Mouse (Mus musculus) layer of hippocampus, adult 2 months (tissue): ENCODE results near the gene Ifrd2. TPM values are rescaled to one million over a fixed set of nuclear protein-coding genes. Genes with fewer than 3 reads are reported as not detected.

Experiments used
- DNase-seq, 2 experiments: peaks; one replicate each; pipeline ENCODE4 v3.0.0; 2022; ENCODE audit warnings: low spot score in 2 of 2
- H3K27ac ChIP-seq: fragments of 200-600 bp; 2 replicates; pipeline ENCODE4 v1.8.1; 2022
- H3K4me3 ChIP-seq: fragments of 200-600 bp; 2 replicates; pipeline ENCODE4 v1.8.1; 2022; ENCODE audit warnings: mild to moderate bottlenecking
- CTCF ChIP-seq: fragments of 200-600 bp; conservative IDR thresholded peaks from 2 replicates; pipeline ENCODE4 v1.8.1; 2022; ENCODE audit warnings: antibody characterized with exemption, mild to moderate bottlenecking, moderate library complexity
- total RNA-seq, 2 experiments: library from RNA; stranded (reverse); gene quantifications; 2 replicates each; pipeline ENCODE4 v1.2.3; 2021

The Ifrd2 gene
- total RNA-seq, 2 experiments from 2014 or later, result 13.7 to 15.2 TPM

GRCm38 (mm10) chr9:107599842-107600241 is 12.4 kb downstream of the Ifrd2 start:
- TF ChIP-seq CTCF, result no peak
- no peak overlapping the region; the same call in 1 of the 2 replicates for H3K4me3 ChIP-seq
- no peak overlapping the region; the same call in 1 of the 2 replicates for H3K27ac ChIP-seq
- peak in 1 of 2 experiments; percentile 41 for DNase-seq

DNA sequence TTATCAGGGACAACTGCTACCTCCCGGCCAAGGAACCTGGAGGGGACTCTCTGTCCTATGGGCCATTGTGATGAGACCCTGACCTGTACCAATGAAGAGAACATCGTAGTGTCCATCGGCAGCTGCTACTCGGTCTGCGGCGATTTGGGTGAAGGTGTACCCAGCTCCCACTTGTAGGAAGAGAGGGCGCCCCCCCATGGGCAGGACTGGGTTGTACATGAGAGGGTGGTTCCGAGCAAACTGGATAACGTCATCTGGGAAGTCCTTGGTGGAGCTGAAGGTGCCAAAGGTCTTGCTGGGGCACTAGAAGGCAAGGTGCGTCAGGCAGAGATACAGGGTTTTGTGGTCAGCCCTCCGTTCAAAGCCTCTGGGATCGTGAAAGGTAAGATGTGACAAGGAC is 13.3 kb downstream of the Ifrd2 start:
- no peak overlapping the region for H3K4me3 ChIP-seq
- DNase-seq, result no peak
- no peak overlapping the region for H3K27ac ChIP-seq
- TF ChIP-seq CTCF, result peak; percentile 58

- no peak for TF ChIP-seq CTCF
- DNase-seq, result no peak
- no peak overlapping the region for H3K27ac ChIP-seq
These were observed 13.8 kb downstream of the Ifrd2 start for GRCm38 (mm10) chr9:107601275-107601674.

GRCm38 (mm10) chr9:107602068-107602648 is 14.7 kb downstream of the Ifrd2 start:
- DNase-seq, result peak; percentile 81 to 96
- Histone ChIP-seq H3K27ac (peak overlapping the region; percentile 63; the same call in 1 of the 2 replicates), H3K4me3 (no peak overlapping the region)
- TF ChIP-seq CTCF, result peak; percentile 99; the same call in 1 of the 2 replicates

More at GRCm38 (mm10) chr9:107601275-107601674, 13.8 kb downstream of the Ifrd2 start:
- no peak overlapping the region for H3K4me3 ChIP-seq

GRCm38 (mm10) chr9:107603251-107603650 is 15.8 kb downstream of the Ifrd2 start:
- no peak for DNase-seq
- no peak overlapping the region for H3K4me3 ChIP-seq
- TF ChIP-seq CTCF, result no peak
- no peak overlapping the region for H3K27ac ChIP-seq

GRCm38 (mm10) chr9:107605041-107605661 is 17.7 kb downstream of the Ifrd2 start:
- DNase-seq, result no peak
- no peak overlapping the region for H3K27ac ChIP-seq
- no peak for TF ChIP-seq CTCF
- H3K4me3 ChIP-seq, result no peak overlapping the region

GRCm38 (mm10) chr9:107606591-107606990 is 19.1 kb downstream of the Ifrd2 start:
- no peak for DNase-seq
- Histone ChIP-seq H3K4me3 (no peak overlapping the region), H3K27ac (no peak overlapping the region)
- TF ChIP-seq CTCF, result no peak

GRCm38 (mm10) chr9:107607036-107607435 is 19.6 kb downstream of the Ifrd2 start:
- TF ChIP-seq CTCF, result no peak
- Histone ChIP-seq H3K27ac (no peak overlapping the region), H3K4me3 (no peak overlapping the region)
- no peak for DNase-seq

- no peak for DNase-seq
- TF ChIP-seq CTCF, result no peak
- H3K27ac ChIP-seq, result peak overlapping the region; percentile 36; the same call in 1 of the 2 replicates
- H3K4me3 ChIP-seq, result no peak overlapping the region
These were observed 20.3 kb downstream of the Ifrd2 start for GRCm38 (mm10) chr9:107607653-107608245.

GRCm38 (mm10) chr9:107608741-107609432 is 21.4 kb downstream of the Ifrd2 start, which contains the start of gene Sema3b:
Gene Sema3b (minus strand): TSS chr9:107609229.
- H3K27ac ChIP-seq, result no peak within 1 kb of the TSS
- H3K4me3 ChIP-seq, result no peak within 1 kb of the TSS
- TF ChIP-seq CTCF, result no peak
- no peak for DNase-seq

GRCm38 (mm10) chr9:107609433-107609830 is 22.0 kb downstream of the Ifrd2 start:
- DNase-seq, result no peak
- TF ChIP-seq CTCF, result no peak
- Histone ChIP-seq H3K27ac (no peak overlapping the region), H3K4me3 (no peak overlapping the region)

- H3K4me3 ChIP-seq, result peak overlapping the region; percentile 64
- DNase-seq, result no peak
- TF ChIP-seq CTCF, result no peak
- H3K27ac ChIP-seq, result peak overlapping the region; percentile 98
These were observed 24.2 kb downstream of the Ifrd2 start for GRCm38 (mm10) chr9:107611456-107612190.
